Mouse (Mus musculus) thymus, adult 18-20 months (tissue): ENCODE results near the gene Ncoa3.
A peak's percentile ranks its signal among the peaks of the same experiment; 100 is the strongest.
"Not testable (repeated sequence)": the region's sequence is repeated elsewhere in the genome, so short reads cannot be mapped to it uniquely, and the experiment has no call there.

ENCODE experiments used
- DNase-seq, 2 experiments: peaks; one replicate each; pipeline ENCODE4 v3.0.0; 2022; ENCODE audit warnings: mixed read lengths in 2 of 2

Ncoa3 gene

GRCm38 (mm10) chr2:166080967-166081750 lies 88.7 kb downstream of the Ncoa3 start:
- no peak for DNase-seq

GRCm38 (mm10) chr2:166082193-166082592 lies 89.8 kb downstream of the Ncoa3 start:
- DNase-seq, result peak; percentile 23 to 31

- no peak for DNase-seq
Measured at GRCm38 (mm10) chr2:166082661-166083060, 90.2 kb downstream of the Ncoa3 start.

GRCm38 (mm10) chr2:166083542-166084031 lies 91.2 kb downstream of the Ncoa3 start:
- no peak for DNase-seq

GRCm38 (mm10) chr2:166084111-166084510 lies 91.7 kb downstream of the Ncoa3 start:
- no peak for DNase-seq

- not testable (repeated sequence) for DNase-seq
Measured at GRCm38 (mm10) chr2:166084964-166085363, 92.5 kb downstream of the Ncoa3 start.

GRCm38 (mm10) chr2:166085780-166086179 lies 93.3 kb downstream of the Ncoa3 start:
- DNase-seq, result no peak

GRCm38 (mm10) chr2:166086457-166087233 lies 94.2 kb downstream of the Ncoa3 start:
- DNase-seq, result no peak

GRCm38 (mm10) chr2:166088991-166089390 lies 96.6 kb downstream of the Ncoa3 start:
- no peak for DNase-seq

- no peak for DNase-seq
Measured at GRCm38 (mm10) chr2:166090131-166090581, 97.7 kb downstream of the Ncoa3 start.

- no peak for DNase-seq
Measured at GRCm38 (mm10) chr2:166091599-166091998, 99.2 kb downstream of the Ncoa3 start.

- no peak for DNase-seq
Measured at GRCm38 (mm10) chr2:166092412-166092811, 100.0 kb downstream of the Ncoa3 start.

- DNase-seq, result no peak
Measured at GRCm38 (mm10) chr2:166096300-166096699, 103.9 kb downstream of the Ncoa3 start.

- no peak for DNase-seq
Measured at GRCm38 (mm10) chr2:166096834-166097233, 104.4 kb downstream of the Ncoa3 start.

GRCm38 (mm10) chr2:166097443-166098291 lies 105.2 kb downstream of the Ncoa3 start:
- no peak for DNase-seq

GRCm38 (mm10) chr2:166098292-166098933 lies 106.0 kb downstream of the Ncoa3 start:
- no peak for DNase-seq

- no peak for DNase-seq
Measured at GRCm38 (mm10) chr2:166100309-166101262, 108.2 kb downstream of the Ncoa3 start.

- DNase-seq, result no peak
Measured at GRCm38 (mm10) chr2:166102893-166103292, 110.5 kb downstream of the Ncoa3 start.

- no peak for DNase-seq
Measured at GRCm38 (mm10) chr2:166105911-166106310, 113.5 kb downstream of the Ncoa3 start.

- no peak for DNase-seq
Measured at GRCm38 (mm10) chr2:166106631-166107030, 114.2 kb downstream of the Ncoa3 start.

GRCm38 (mm10) chr2:166107911-166108310 lies 115.5 kb downstream of the Ncoa3 start:
- DNase-seq, result no peak
